Mouse (Mus musculus): ENCODE data around the gene Sox13.

Sox13 gene

DNA sequence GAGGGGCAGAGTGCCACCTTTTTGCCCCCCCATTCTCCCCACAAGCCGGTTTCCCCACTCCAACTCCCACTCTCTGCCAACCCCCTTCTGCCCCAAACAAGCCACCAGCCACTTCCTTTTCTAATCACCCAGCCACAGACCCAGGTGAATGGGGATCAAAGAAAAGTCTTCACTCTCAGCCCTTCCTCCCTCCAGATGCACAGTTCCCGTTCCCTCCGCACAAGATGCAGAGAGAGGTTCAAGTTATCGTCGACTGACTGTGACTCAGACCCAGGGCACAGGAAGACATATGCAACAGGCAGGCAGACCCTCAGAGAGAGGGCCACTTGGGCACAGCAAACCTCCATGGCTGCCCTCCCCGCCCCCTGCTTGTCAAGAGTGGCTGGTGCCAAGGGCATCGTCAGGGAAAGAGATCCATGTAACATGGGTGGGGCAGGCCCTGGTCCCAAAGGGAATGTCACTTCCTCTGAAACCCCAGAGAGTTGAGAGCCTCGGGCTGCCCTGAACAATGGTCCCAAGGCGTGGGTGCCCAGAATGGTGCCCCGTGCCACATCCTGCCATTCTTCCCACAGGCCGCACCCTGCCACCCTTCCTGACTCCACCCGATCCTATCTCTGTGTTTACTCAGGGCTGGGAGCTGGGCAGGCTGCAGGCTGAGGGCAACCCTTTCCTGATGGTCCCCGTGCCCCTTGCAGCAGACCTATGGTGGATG is 24.0 kb downstream of the Sox13 start:
- DNase-seq (ENCODE audit: low spot score in 2 of 2): no peak

DNA sequence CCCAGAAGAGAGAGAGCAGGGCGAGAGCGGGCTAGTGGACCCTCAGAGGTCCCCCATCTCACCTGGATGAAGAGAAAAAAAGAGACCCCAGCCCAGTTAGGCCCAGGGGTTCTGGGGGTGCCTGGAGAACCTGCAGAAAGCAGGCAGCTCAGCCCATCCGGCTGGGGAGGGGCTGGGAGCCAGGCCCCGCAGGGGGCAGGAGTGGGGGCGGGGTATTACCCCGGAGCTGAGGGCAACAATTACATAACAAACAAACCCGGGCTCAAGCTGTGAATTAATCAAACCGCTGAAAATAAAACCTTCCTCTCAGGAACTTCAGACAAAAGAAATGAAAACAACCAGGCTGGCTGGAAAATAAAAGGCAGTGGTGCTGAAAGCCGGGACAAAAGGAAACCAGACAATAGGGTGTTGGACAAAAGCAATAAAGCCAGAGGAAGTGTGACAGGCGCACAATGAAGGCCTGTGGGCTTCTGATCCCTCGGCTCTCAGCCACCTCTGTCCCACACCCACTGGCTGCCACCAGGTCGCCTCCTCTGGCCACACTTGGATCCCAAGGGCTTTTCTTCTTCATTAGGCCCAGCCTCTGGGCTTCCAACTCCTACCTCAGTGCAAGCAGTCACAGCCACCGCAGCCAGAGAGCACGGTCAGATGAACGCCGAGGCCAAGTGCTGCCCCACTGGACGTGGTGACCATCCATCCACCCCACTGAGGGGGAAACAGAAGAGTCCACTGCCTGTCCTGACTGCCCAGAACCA is 26.5 kb downstream of the Sox13 start:
- DNase-seq (ENCODE audit: low spot score in 2 of 2): no peak

DNA sequence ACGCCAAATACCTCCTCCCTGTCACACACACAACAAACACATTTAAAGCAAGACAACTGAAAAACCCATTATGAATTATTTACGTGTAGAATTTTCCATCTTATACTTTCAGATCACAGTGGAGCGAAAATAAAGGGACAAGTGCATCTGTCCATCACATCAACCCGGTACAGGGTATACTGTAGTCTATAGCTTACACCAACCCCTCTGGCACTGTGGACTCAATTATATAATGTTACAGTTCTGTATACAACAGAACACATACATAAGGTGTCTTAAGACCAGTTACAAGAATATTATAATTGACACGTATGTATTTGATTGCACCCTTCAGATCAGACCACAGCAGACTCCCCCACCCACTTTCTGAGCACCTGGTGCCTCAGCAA is 27.1 kb downstream of the Sox13 start:
- DNase-seq (ENCODE audit: low spot score in 2 of 2): no peak

- no peak for DNase-seq (ENCODE audit: low spot score in 2 of 2)
These were observed 27.5 kb downstream of the Sox13 start for GRCm38 (mm10) chr1:133396693-133397092.

GRCm38 (mm10) chr1:133394702-133395101 is 29.5 kb downstream of the Sox13 start:
- DNase-seq (ENCODE audit: low spot score in 2 of 2): no peak

GRCm38 (mm10) chr1:133387539-133388268 is 36.5 kb downstream of the Sox13 start:
- DNase-seq (ENCODE audit: low spot score in 2 of 2): no peak

DNA sequence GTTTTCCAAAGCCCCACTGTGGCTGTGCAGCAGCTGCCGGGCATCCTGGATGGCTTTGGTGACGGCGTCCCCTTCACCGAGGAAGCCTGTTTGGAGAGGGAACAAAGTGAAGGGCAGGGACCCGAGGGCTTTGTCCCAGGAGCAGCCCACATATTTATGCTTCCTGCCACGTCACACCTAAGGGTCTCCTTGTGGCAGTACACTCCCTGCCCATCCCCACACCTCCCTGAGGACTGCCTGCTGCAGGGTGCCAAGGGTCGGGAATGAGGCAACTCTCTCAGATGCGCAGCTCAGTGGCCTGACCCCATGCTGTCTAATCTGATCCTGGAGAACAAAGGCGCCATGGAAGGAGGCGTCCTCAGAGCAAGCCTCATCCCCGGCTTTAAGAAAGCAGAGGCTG is 38.0 kb downstream of the Sox13 start:
- DNase-seq (ENCODE audit: low spot score in 2 of 2): no peak

GRCm38 (mm10) chr1:133385506-133385905 is 38.7 kb downstream of the Sox13 start:
- peak; percentile 65 to 79 for DNase-seq (ENCODE audit: low spot score in 2 of 2)

- DNase-seq (ENCODE audit: low spot score in 2 of 2): no peak
These were observed 40.9 kb downstream of the Sox13 start for GRCm38 (mm10) chr1:133383157-133383783.

GRCm38 (mm10) chr1:133382552-133383155 is 41.5 kb downstream of the Sox13 start:
- no peak for DNase-seq (ENCODE audit: low spot score in 2 of 2)

DNA sequence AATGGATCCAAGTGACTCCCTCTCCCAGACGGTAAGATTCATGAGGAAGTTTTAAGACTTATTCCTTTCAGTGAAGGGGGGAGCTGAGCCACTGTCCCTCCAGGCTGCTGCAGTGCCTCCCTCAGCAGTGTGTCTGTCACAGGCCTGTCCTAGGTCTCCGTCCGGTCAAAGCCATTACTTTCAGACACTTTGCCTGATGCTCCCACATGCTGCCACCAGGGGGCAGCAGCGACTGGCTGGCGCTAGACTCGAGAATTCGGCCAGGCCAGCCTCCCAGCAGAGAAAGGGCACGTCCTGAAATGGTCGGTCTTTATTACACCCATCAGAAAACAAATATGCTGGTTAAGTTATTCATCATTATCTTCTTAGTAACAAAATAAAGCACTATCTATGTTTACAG is 42.2 kb downstream of the Sox13 start:
- no peak for DNase-seq (ENCODE audit: low spot score in 2 of 2)

DNA sequence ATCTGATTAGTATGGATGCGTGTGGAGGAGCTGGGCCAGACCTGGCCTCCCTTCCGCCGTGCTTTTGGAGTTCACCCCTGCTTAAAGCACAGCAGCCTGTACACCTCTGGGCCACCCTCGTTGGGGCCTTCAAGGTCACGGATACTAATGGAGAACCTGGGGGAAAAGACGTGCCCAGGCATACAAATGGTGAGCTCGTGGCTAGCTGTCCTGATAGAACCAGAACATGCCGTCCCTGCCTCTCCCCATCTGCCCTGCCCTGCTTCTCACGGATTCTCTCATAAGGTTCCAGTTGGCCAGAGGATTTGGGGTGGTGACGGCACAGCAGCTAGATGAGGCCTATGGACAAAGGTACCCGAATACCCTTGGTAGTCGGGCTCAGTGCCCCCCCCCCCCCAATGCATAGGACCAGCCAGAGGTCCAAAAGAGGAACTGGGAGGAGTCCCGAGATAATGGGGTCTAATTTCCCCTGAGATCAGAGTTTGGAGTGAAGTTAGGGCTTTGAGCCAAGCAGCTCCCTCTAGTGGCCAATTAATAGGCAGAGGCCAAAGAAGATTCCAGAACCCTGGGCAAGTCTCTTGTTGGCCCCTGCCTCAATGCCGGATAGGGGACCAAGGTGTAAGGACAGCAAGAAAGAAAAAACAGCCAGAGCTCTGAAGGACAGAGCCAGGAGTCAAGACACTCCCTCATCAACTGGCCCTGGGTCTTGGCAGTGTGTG is 43.7 kb downstream of the Sox13 start:
- DNase-seq (ENCODE audit: low spot score in 2 of 2): peak in 1 of 2 experiments; percentile 42

DNA sequence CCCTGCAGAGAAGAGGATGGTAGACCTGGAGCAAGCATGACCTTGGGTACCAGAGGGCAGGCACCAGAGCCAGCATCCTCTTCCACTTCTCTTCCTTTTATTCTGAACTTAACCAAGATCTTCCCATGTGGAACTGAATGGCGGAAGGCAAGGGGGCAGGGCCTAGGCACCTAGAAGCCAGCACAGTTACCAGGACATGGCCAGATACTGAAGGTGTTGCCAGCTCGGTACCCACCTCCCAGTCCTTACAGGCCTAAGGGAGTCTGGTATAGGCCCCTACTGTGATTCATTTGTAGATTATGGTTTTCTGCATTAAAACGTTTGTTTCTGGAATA is 44.2 kb downstream of the Sox13 start:
- no peak for DNase-seq (ENCODE audit: low spot score in 2 of 2)

DNA sequence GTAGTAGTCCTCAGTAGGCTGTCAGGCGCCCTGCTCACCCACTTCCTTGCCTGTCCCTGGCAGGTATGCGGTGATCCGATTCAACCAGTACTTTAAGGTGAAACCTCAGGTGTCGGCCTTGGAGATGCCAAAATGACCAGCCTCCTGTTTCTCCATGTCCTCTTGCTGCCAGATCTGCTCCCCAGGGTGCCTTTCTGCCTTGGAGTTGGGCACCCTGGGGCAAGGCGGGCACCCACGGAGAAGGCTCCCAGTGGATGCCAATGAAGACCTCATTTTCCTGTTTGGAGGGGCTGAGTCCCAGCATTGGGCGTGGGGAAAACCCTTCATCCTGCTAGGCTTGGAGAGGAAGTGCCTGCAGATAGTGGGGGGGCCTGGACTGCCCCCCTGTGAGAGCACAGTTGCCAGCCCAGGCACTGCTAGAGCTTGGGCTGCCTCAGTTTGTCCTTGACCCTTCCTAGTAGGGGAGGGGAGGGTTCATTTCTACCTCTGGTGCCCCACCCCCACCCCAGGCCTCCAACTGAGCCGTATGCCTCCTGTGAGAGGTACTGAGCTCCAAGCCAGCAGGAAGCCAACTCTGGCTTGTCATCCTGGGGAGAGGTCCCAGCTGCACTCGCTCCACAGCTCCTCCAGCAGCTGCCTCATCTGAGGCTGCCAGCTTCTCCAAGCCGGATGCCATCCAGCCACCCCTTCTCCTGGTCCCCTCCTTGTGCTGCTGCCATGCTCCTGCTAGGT is 44.8 kb downstream of the Sox13 start:
- no peak for DNase-seq (ENCODE audit: low spot score in 2 of 2)

- DNase-seq (ENCODE audit: low spot score in 2 of 2): no peak
These were observed 46.6 kb downstream of the Sox13 start for GRCm38 (mm10) chr1:133377547-133377946.

DNA sequence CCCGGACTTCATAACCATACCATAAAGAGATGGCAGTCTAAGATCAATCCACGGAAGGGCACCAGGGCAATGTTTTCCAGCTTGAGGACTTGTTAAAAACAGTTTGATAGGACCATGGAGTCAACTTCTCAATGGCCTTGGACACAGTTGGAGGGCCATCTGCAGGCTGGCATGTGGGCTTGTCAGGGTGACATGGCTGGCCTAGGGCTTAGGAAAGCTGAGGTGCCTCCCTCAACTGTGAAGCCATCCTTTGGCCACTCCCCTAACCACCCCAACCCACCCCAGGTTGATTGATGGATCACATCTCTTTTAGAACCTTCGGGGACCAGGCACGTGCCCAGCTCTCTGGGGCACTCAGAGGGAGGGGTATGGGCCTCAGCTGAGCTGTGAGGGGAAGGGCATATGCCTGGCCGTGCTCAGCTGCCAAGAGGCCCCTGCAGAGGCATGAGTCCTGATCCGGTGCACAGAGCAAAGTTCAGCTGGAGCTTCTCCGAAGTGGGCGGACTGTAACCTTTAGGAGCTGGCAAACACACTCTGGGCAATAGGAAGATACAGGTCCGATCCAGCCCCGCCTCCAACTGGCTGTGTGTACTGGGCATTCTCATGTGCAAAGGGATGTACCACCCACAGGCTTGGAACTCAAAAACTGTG is 48.4 kb downstream of the Sox13 start:
- no peak for DNase-seq (ENCODE audit: low spot score in 2 of 2)

DNA sequence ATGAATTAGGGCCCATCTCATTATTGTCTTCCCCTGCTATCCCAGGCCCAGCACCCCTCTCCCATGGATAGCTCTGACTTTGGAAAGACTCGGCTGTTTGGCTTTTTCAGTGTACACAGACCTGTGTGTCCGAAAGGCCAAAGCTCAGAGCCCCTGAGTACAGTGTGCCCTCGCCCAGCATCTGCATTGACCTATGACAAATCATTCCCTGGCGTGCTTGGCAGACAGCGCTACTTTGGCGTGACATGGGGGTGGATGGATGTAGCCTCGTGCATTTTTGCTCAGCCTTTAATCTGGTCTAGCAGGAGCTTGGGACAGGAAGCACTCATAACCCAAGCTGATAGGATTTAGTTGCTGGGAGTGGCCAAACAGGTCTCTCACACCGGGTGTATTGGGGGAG is 52.1 kb downstream of the Sox13 start:
- DNase-seq (ENCODE audit: low spot score in 2 of 2): no peak

DNA sequence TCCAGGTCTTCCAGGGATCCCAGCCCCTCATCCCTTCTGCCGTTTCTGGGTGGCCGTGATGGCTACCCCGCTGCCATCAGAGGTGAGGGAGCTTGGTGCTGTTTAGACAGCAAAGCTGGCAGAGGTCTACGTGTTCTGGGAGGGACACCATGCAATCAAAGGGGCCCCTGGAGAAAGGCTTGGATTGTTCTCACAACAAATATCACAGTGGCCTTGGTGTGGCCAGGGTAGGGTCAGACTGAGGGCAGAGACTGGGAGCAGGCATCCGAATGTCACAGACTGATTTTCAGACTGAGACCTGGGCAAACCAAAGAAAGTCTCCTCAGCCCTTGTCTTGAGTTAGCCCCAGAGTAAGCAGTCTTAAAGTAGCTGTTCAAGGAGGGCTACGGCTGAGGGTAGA is 52.7 kb downstream of the Sox13 start:
- no peak for DNase-seq (ENCODE audit: low spot score in 2 of 2)

GRCm38 (mm10) chr1:133370352-133370751 is 53.8 kb downstream of the Sox13 start:
- DNase-seq (ENCODE audit: low spot score in 2 of 2): no peak

GRCm38 (mm10) chr1:133368644-133369043 is 55.5 kb downstream of the Sox13 start:
- no peak for DNase-seq (ENCODE audit: low spot score in 2 of 2)
